Mouse (Mus musculus) neural tube, embryonic 11.5 days (tissue): ENCODE measurements around the gene Cdca8. TPM values are rescaled to one million over a fixed set of nuclear protein-coding genes. Genes with fewer than 3 reads are reported as not detected.

Experiments used
- ATAC-seq: fragments of 200-750 bp; cut with Nextera tagmentation; 2 replicates; pipeline ENCODE4 v1.8.0; 2017; ENCODE audit warnings: moderate number of reproducible peaks, mild to moderate bottlenecking, moderate TSS enrichment, moderate library complexity; ENCODE audit not compliant: insufficient read depth, low FRiP score, low TSS enrichment
- DNase-seq: peaks from one replicate; pipeline ENCODE4 v3.0.0-alpha.2; 2015; ENCODE audit warnings: low spot score
- H3K27ac ChIP-seq: fragments of 300-500 bp; sonication (generic); 2 replicates; pipeline ENCODE4 v1.5.1; 2014; ENCODE audit warnings: low read depth, mild to moderate bottlenecking, low read length
- H3K27me3 ChIP-seq: fragments of 300-500 bp; sonication (generic); 2 replicates; pipeline ENCODE4 v1.6.1; 2014; ENCODE audit warnings: mild to moderate bottlenecking, low read length, mixed read lengths; ENCODE audit not compliant: control insufficient read depth, insufficient read depth
- H3K36me3 ChIP-seq: fragments of 300-500 bp; sonication (generic); 2 replicates; pipeline ENCODE4 v1.6.1; 2014; ENCODE audit warnings: mild to moderate bottlenecking, low read length, moderate library complexity, mixed read lengths; ENCODE audit not compliant: control insufficient read depth, insufficient read depth
- H3K4me1 ChIP-seq: fragments of 300-500 bp; sonication (generic); 2 replicates; pipeline ENCODE4 v1.6.1; 2014; ENCODE audit warnings: low read length, mixed read lengths; ENCODE audit not compliant: control insufficient read depth, insufficient read depth
- H3K4me2 ChIP-seq: fragments of 300-500 bp; sonication (generic); 2 replicates; pipeline ENCODE4 v1.6.1; 2014; ENCODE audit warnings: low read depth, mild to moderate bottlenecking, moderate library complexity
- H3K4me3 ChIP-seq: fragments of 300-500 bp; sonication (generic); 2 replicates; pipeline ENCODE4 v1.5.1; 2014; ENCODE audit warnings: low read depth, low read length
- H3K9ac ChIP-seq: fragments of 300-500 bp; sonication (generic); 2 replicates; pipeline ENCODE4 v1.6.1; 2014; ENCODE audit warnings: mild to moderate bottlenecking, low read length
- H3K9me3 ChIP-seq: fragments of 300-500 bp; sonication (generic); 2 replicates; pipeline ENCODE4 v1.6.1; 2016; ENCODE audit warnings: low read length; ENCODE audit not compliant: control insufficient read depth
- WGBS: fragments of 180-500 bp; shearing (Covaris S2); extraction: QIAGEN DNeasy Blood & Tissue Kit; methylation state at CpG from one replicate; pipeline ENCODE4 v1.1.7; 2014; 5-methylcytosine and 5-hydroxymethylcytosine counted together
- polyA plus RNA-seq: library from polyadenylated mRNA; unstranded; fragments of >200 nt; fragmentation: Nextera tagmentation; extraction: Ambion mirVana; gene quantifications from 2 replicates; pipeline ENCODE4 v1.2.1, GENCODE M21; 2014

Gene Cdca8
- polyA plus RNA-seq, 1 experiment from 2014 or later, result 181 TPM

DNA sequence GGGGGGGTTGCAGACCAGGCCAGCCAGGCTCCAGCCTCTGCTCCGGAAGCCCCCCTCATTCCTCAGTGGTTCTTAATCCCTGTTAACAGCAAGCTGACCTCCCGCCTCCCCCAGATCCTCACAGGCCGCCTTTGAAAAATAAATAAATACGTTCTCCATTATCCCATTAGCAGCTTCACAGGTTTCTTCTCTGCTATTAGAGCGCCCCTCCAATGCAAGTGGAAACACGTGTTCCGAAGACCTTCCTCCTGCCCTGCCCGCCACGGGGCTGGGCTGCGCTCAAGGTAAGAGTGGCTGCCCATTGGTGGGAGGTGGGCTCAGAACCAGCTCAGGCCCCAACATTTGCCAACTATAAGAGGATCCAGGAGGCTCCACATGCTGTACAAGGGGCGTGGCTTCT, 23.5 kb upstream of the Cdca8 start:
- no peak overlapping the region for H3K4me2 ChIP-seq
- H3K4me1 ChIP-seq, result peaks cover 6% of the 10 kb centered on the region; the same call in 1 of the 2 replicates
- H3K36me3 ChIP-seq, result no peaks in the 10 kb centered on the region
- 74% methylated on average over 11 of the region's 11 CpGs for WGBS
- no peaks in the 10 kb centered on the region for H3K27me3 ChIP-seq
- no peak overlapping the region for H3K4me3 ChIP-seq
- H3K9ac ChIP-seq, result no peak overlapping the region
- ATAC-seq (no peak), DNase-seq (no peak)
- no peaks in the 10 kb centered on the region for H3K9me3 ChIP-seq
- no peak overlapping the region for H3K27ac ChIP-seq

GRCm38 (mm10) chr4:124960940-124961339, 21.8 kb upstream of the Cdca8 start:
- no peak for ATAC-seq
- DNase-seq, result no peak
- H3K4me2 ChIP-seq, result no peak overlapping the region
- 90% methylated on average over 11 of the region's 11 CpGs for WGBS
- H3K36me3 ChIP-seq, result no peaks in the 10 kb centered on the region
- H3K27me3 ChIP-seq, result no peaks in the 10 kb centered on the region
- no peak overlapping the region for H3K4me3 ChIP-seq
- no peak overlapping the region for H3K27ac ChIP-seq
- no peaks in the 10 kb centered on the region for H3K9me3 ChIP-seq
- peaks cover 6% of the 10 kb centered on the region; the same call in 1 of the 2 replicates for H3K4me1 ChIP-seq
- no peak overlapping the region for H3K9ac ChIP-seq

GRCm38 (mm10) chr4:124959062-124959461, 20.0 kb upstream of the Cdca8 start:
- no peaks in the 10 kb centered on the region for H3K9me3 ChIP-seq
- 59% methylated on average over 11 of the region's 11 CpGs for WGBS
- H3K27ac ChIP-seq, result no peak overlapping the region
- no peak for DNase-seq
- H3K27me3 ChIP-seq, result no peaks in the 10 kb centered on the region
- no peak overlapping the region for H3K4me2 ChIP-seq
- H3K4me3 ChIP-seq, result no peak overlapping the region
- H3K36me3 ChIP-seq, result no peaks in the 10 kb centered on the region
- H3K9ac ChIP-seq, result no peak overlapping the region; the same call in 1 of the 2 replicates
- H3K4me1 ChIP-seq, result no peaks in the 10 kb centered on the region
- ATAC-seq, result no peak

DNA sequence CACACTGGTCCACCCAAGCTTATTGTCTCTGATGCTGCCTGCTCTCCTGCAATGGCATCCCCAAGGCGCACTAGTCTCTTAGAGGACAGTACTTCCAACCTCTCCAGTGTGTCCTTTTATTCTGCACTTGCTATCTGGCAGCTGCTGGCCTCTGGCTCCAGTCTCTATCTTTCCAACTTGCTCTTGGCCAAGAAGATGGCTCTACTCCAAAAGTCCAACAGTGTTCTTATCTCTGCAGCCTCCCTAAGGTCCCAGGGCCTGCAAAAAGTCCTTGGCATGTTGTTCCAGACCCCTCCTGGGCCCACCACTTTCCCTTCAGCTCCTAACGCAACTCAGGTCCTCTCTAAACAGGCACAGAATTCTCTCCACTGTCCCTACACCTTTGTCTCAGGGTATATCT, 18.2 kb upstream of the Cdca8 start:
- no peak overlapping the region for H3K27ac ChIP-seq
- ATAC-seq (no peak), DNase-seq (no peak)
- 87% methylated on average over 2 of the region's 2 CpGs for WGBS
- H3K9me3 ChIP-seq, result no peaks in the 10 kb centered on the region
- no peak overlapping the region for H3K4me3 ChIP-seq
- no peaks in the 10 kb centered on the region for H3K4me1 ChIP-seq
- H3K4me2 ChIP-seq, result no peak overlapping the region
- H3K27me3 ChIP-seq, result no peaks in the 10 kb centered on the region
- H3K9ac ChIP-seq, result no peak overlapping the region
- no peaks in the 10 kb centered on the region for H3K36me3 ChIP-seq

- no peak for ATAC-seq
- 76% methylated on average over 4 of the region's 4 CpGs for WGBS
- H3K4me1 ChIP-seq, result no peaks in the 10 kb centered on the region
Observed at GRCm38 (mm10) chr4:124953546-124953945, 14.4 kb upstream of the Cdca8 start.

GRCm38 (mm10) chr4:124951036-124951433, 11.9 kb upstream of the Cdca8 start:
- no peaks in the 10 kb centered on the region for H3K9me3 ChIP-seq
- 48% methylated on average over 10 of the region's 10 CpGs for WGBS
- no peaks in the 10 kb centered on the region for H3K27me3 ChIP-seq
- H3K4me3 ChIP-seq, result no peak overlapping the region
- DNase-seq (no peak), ATAC-seq (no peak)
- no peaks in the 10 kb centered on the region for H3K4me1 ChIP-seq
- H3K4me2 ChIP-seq, result no peak overlapping the region
- H3K27ac ChIP-seq, result no peak overlapping the region
- no peaks in the 10 kb centered on the region for H3K36me3 ChIP-seq
- no peak overlapping the region for H3K9ac ChIP-seq

More at GRCm38 (mm10) chr4:124953546-124953945, 14.4 kb upstream of the Cdca8 start:
- Histone ChIP-seq H3K9me3 (no peaks in the 10 kb centered on the region), H3K27ac (no peak overlapping the region), H3K4me2 (no peak overlapping the region), H3K4me3 (no peak overlapping the region), H3K27me3 (no peaks in the 10 kb centered on the region), H3K36me3 (no peaks in the 10 kb centered on the region), H3K9ac (no peak overlapping the region)
- no peak for DNase-seq

- ATAC-seq (no peak), DNase-seq (no peak)
- Histone ChIP-seq H3K9me3 (no peaks in the 10 kb centered on the region), H3K9ac (no peak overlapping the region), H3K4me3 (no peak overlapping the region), H3K36me3 (no peaks in the 10 kb centered on the region), H3K27me3 (no peaks in the 10 kb centered on the region), H3K27ac (no peak overlapping the region), H3K4me2 (no peak overlapping the region), H3K4me1 (no peaks in the 10 kb centered on the region)
- whole genome bisulfite sequencing, result 65% methylated on average over 21 of the region's 21 CpGs
Observed at GRCm38 (mm10) chr4:124950181-124951035, 11.3 kb upstream of the Cdca8 start.

GRCm38 (mm10) chr4:124949488-124949887, 10.4 kb upstream of the Cdca8 start:
- ATAC-seq (no peak), DNase-seq (no peak)
- no peaks in the 10 kb centered on the region for H3K36me3 ChIP-seq
- no peaks in the 10 kb centered on the region for H3K9me3 ChIP-seq
- 85% methylated on average over 3 of the region's 3 CpGs for WGBS
- no peak overlapping the region for H3K4me3 ChIP-seq
- H3K4me2 ChIP-seq, result no peak overlapping the region
- H3K4me1 ChIP-seq, result no peaks in the 10 kb centered on the region
- no peak overlapping the region for H3K27ac ChIP-seq
- no peaks in the 10 kb centered on the region for H3K27me3 ChIP-seq
- H3K9ac ChIP-seq, result no peak overlapping the region

DNA sequence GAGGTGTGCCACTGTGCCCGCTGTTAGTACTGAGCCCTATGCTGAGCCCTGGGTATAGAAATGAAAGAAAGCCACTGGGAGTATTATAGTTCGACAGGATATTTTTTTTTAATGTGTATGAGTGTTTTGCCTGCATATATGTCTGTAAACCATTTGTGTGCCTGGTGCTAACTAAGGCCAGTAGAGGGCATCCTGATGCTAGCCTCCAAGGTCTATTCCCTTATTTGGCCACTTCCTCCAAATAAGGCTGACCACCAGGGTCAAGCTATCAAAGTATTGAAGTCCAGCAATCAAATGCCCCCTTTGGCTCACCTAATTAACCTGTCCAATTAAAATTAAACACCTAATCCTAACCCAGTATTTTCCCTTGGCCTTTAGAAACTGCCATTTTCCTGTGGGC, 5.8 kb upstream of the Cdca8 start:
- Histone ChIP-seq H3K4me2 (no peak overlapping the region), H3K27ac (no peak overlapping the region), H3K27me3 (no peaks in the 10 kb centered on the region), H3K4me1 (0 out of 2 replicates have a peak, but pooled peaks cover 3% of the 10 kb centered on the region), H3K4me3 (no peak overlapping the region), H3K36me3 (peaks cover 3% of the 10 kb centered on the region; the same call in 1 of the 2 replicates), H3K9me3 (no peaks in the 10 kb centered on the region), H3K9ac (no peak overlapping the region)
- DNase-seq, result no peak
- no peak for ATAC-seq
- 73% methylated on average over 2 of the region's 2 CpGs for WGBS
